Mouse (Mus musculus) forelimb bud, embryonic 11.5 days (tissue): ENCODE measurements around the gene B4galt1.
"Not testable (repeated sequence)": the region's sequence is repeated elsewhere in the genome, so short reads cannot be mapped to it uniquely, and the experiment has no call there.

Experiments
- DNase-seq: peaks from one replicate; pipeline ENCODE4 v3.0.0-alpha.2; 2012; ENCODE audit warnings: low read depth, low spot score

B4galt1 gene

GRCm38 (mm10) chr4:40819151-40819550, 34.7 kb downstream of the B4galt1 start:
- no peak for DNase-seq

GRCm38 (mm10) chr4:40818421-40818820, 35.4 kb downstream of the B4galt1 start:
- DNase-seq = no peak

- no peak for DNase-seq
Observed at GRCm38 (mm10) chr4:40817936-40818335, 35.9 kb downstream of the B4galt1 start.

GRCm38 (mm10) chr4:40815775-40816372, 37.9 kb downstream of the B4galt1 start:
- DNase-seq = no peak

- DNase-seq = no peak
Observed at GRCm38 (mm10) chr4:40815120-40815519, 38.7 kb downstream of the B4galt1 start.

- DNase-seq = no peak
Observed at GRCm38 (mm10) chr4:40814359-40814758, 39.4 kb downstream of the B4galt1 start.

- no peak for DNase-seq
Observed at GRCm38 (mm10) chr4:40812891-40813290, 40.9 kb downstream of the B4galt1 start.

GRCm38 (mm10) chr4:40810481-40810880, 43.3 kb downstream of the B4galt1 start:
- DNase-seq = no peak

- DNase-seq = no peak
Observed at GRCm38 (mm10) chr4:40807382-40807781, 46.4 kb downstream of the B4galt1 start.

- DNase-seq = no peak
Observed at GRCm38 (mm10) chr4:40805401-40805800, 48.4 kb downstream of the B4galt1 start.

- DNase-seq = no peak
Observed at GRCm38 (mm10) chr4:40802787-40803186, 51.0 kb downstream of the B4galt1 start.

GRCm38 (mm10) chr4:40801908-40802307, 51.9 kb downstream of the B4galt1 start:
- no peak for DNase-seq

- DNase-seq = no peak
Observed at GRCm38 (mm10) chr4:40800873-40801272, 52.9 kb downstream of the B4galt1 start.

GRCm38 (mm10) chr4:40798833-40799555, 54.8 kb downstream of the B4galt1 start:
- DNase-seq = not testable (repeated sequence)

- no peak for DNase-seq
Observed at GRCm38 (mm10) chr4:40795761-40796160, 58.0 kb downstream of the B4galt1 start.

- no peak for DNase-seq
Observed at GRCm38 (mm10) chr4:40794320-40794719, 59.5 kb downstream of the B4galt1 start.

- no peak for DNase-seq
Observed at GRCm38 (mm10) chr4:40791176-40791575, 62.6 kb downstream of the B4galt1 start.

- DNase-seq = no peak
Observed at GRCm38 (mm10) chr4:40786578-40786977, 67.2 kb downstream of the B4galt1 start.

- DNase-seq = no peak
Observed at GRCm38 (mm10) chr4:40785620-40786166, 68.1 kb downstream of the B4galt1 start.

GRCm38 (mm10) chr4:40784556-40785169, 69.1 kb downstream of the B4galt1 start:
- no peak for DNase-seq

GRCm38 (mm10) chr4:40783049-40783448, 70.8 kb downstream of the B4galt1 start:
- DNase-seq = no peak

- no peak for DNase-seq
Observed at GRCm38 (mm10) chr4:40781797-40782495, 71.9 kb downstream of the B4galt1 start.
